17 mouse cellular contexts compared by ENCODE assay signal in genomic region chr1:35682511-35682949, GRCm38 (mm10).
DNase-seq lines count a peak whose midpoint lies in the region; ATAC-seq and TF ChIP-seq lines count a peak whose summit lies in the region.
"Had no signal": no experiment of that assay in that cellular context is flagged by ENCODE, and none has a peak within 500 bp of the region (broad histone marks: within the 10 kb centered on the region; RNA-seq: fewer than 3 reads in every experiment).

No protein-coding gene starts in this region.

- TF ChIP-seq POLR2A in lung, adult 2 months (IDR thresholded peaks at IDR 0.05; ENCODE audit: borderline replicate concordance, extremely low read depth, low read depth, low read length): no peak

- ATAC-seq in lung, embryonic 14.5 days (ENCODE audit: insufficient read depth): no peak
- no peak for ATAC-seq in heart, embryonic 11.5 days (replicated peaks; ENCODE audit: insufficient number of reproducible peaks, low FRiP score, low TSS enrichment)
- ATAC-seq: midbrain, embryonic 16.5 days had no signal

- H3K4me2 ChIP-seq in lung, embryonic 14.5 days: no peak overlapping the region
- H3K4me2 ChIP-seq in heart, embryonic 11.5 days: no peak overlapping the region
- H3K4me2 ChIP-seq: heart, embryonic 13.5 days; limb, embryonic 15.5 days had no signal

- TF ChIP-seq CTCF in lung, embryonic 14.5 days (IDR thresholded peaks at IDR 0.05; ENCODE audit: low read depth): no peak
- TF ChIP-seq CTCF in lung, adult 2 months (IDR thresholded peaks at IDR 0.05; ENCODE audit: insufficient read depth, low read length): no peak

- H3K27ac ChIP-seq in lung, embryonic 14.5 days (ENCODE audit: low read depth): no peak overlapping the region
- H3K27ac ChIP-seq in heart, embryonic 11.5 days (ENCODE audit: low read depth, low read length): no peak overlapping the region
- H3K27ac ChIP-seq: embryonic facial prominence, embryonic 10.5 days; heart, embryonic 13.5 days; limb, embryonic 15.5 days had no signal

- DNase-seq in lung, embryonic 14.5 days: peak; percentile 44
- no peak for DNase-seq in lung, adult 2 months
- peak; percentile 17 to 19 for DNase-seq in cerebellum, adult 18-20 months
- peak; percentile 59 to 61 for DNase-seq in cerebellum, postnatal 14 days
- DNase-seq in lung, postnatal 36 days: peak; percentile 14
- no peak for DNase-seq in adrenal gland, postnatal 14 days
- DNase-seq: heart, postnatal 36 days; kidney, adult 9 months; kidney, postnatal 4 days; right cerebral cortex, postnatal 25 days; thymus, postnatal 25 days had no signal

- no peak overlapping the region for H3K9ac ChIP-seq in lung, embryonic 14.5 days
- H3K9ac ChIP-seq in heart, embryonic 11.5 days (ENCODE audit: low read depth, low read length): no peak overlapping the region
- H3K9ac ChIP-seq: heart, embryonic 13.5 days; limb, embryonic 15.5 days had no signal

- no peaks in the 10 kb centered on the region for H3K27me3 ChIP-seq in lung, embryonic 14.5 days (ENCODE audit: insufficient read depth, low read length)
- H3K27me3 ChIP-seq in heart, embryonic 11.5 days (ENCODE audit: control insufficient read depth, insufficient read depth, low read length): no peaks in the 10 kb centered on the region
- H3K27me3 ChIP-seq: heart, embryonic 13.5 days; limb, embryonic 15.5 days had no signal

- no peak overlapping the region for H3K4me3 ChIP-seq in lung, embryonic 14.5 days (ENCODE audit: low read depth, low read length)
- no peak overlapping the region for H3K4me3 ChIP-seq in lung, adult 2 months (replicated peaks; ENCODE audit: extremely low read depth, low read depth, low read length)
- no peak overlapping the region for H3K4me3 ChIP-seq in heart, embryonic 11.5 days (ENCODE audit: low read depth, low read length)
- H3K4me3 ChIP-seq: embryonic facial prominence, embryonic 10.5 days; heart, embryonic 13.5 days; limb, embryonic 15.5 days; megakaryocyte, embryonic 14.5 days had no signal

- H3K9me3 ChIP-seq in lung, embryonic 14.5 days (ENCODE audit: low read depth, low read length): no peaks in the 10 kb centered on the region
- H3K9me3 ChIP-seq in heart, embryonic 11.5 days (replicated peaks; ENCODE audit: control insufficient read depth, low read length): no peaks in the 10 kb centered on the region
- H3K9me3 ChIP-seq: embryonic facial prominence, embryonic 10.5 days; limb, embryonic 15.5 days had no signal

- 61% methylated on average over 8 of the region's 8 CpGs for WGBS in lung, embryonic 14.5 days
- 63% methylated on average over 8 of the region's 8 CpGs for WGBS in lung, adult 2 months
- 77% methylated on average over 8 of the region's 8 CpGs for WGBS in heart, embryonic 11.5 days (ENCODE audit: insufficient replicate concordance)

- H3K4me1 ChIP-seq in lung, embryonic 14.5 days (ENCODE audit: insufficient read depth): no peaks in the 10 kb centered on the region
- H3K4me1 ChIP-seq in lung, adult 2 months (ENCODE audit: control insufficient read depth, insufficient read depth, low read length): no peaks in the 10 kb centered on the region
- peaks cover 5% of the 10 kb centered on the region for H3K4me1 ChIP-seq in heart, embryonic 11.5 days (ENCODE audit: control insufficient read depth, insufficient read depth, low read length)
- H3K4me1 ChIP-seq: embryonic facial prominence, embryonic 10.5 days; megakaryocyte, embryonic 14.5 days had no signal

- no peaks in the 10 kb centered on the region for H3K36me3 ChIP-seq in lung, embryonic 14.5 days (ENCODE audit: insufficient read depth)
- H3K36me3 ChIP-seq in heart, embryonic 11.5 days (ENCODE audit: control insufficient read depth, insufficient read depth, low read length): no peaks in the 10 kb centered on the region
- H3K36me3 ChIP-seq: embryonic facial prominence, embryonic 10.5 days; heart, embryonic 13.5 days; limb, embryonic 15.5 days had no signal

Comparison
In these comparisons a context has a peak if more than half of its experiments do, and no peak if none do; other contexts are left out.
1. DNase-seq: peak in lung, embryonic 14.5 days (single experiment), cerebellum, adult 18-20 months (2 of 2), cerebellum, postnatal 14 days (2 of 2) and lung, postnatal 36 days (single experiment); none in lung, adult 2 months (single experiment) and adrenal gland, postnatal 14 days (single experiment).